Mouse (Mus musculus): ENCODE measurements at regions not wholly inside any gene's neighbourhood (a gene's known extent, or its start where the extent isn't known, plus 50 kb on each side); places are given as distances from the start of the nearest gene placed in this dataset.

GRCm38 (mm10) chr1:177547716-177548115, 105.6 kb downstream of the Zbtb18 start:
- Histone ChIP-seq H3K27ac (ENCODE audit: control insufficient read depth, insufficient read depth, low read depth, low read length) (no peak overlapping the region), H3K36me3 (ENCODE audit: control insufficient read depth, insufficient read depth, low read length) (no peaks in the 10 kb centered on the region), H3K27me3 (ENCODE audit: control insufficient read depth, insufficient read depth, low read length) (no peaks in the 10 kb centered on the region), H3K4me1 (ENCODE audit: control insufficient read depth, insufficient read depth, low read length) (no peaks in the 10 kb centered on the region), H3K4me3 (ENCODE audit: control insufficient read depth, low read depth, low read length) (no peak overlapping the region)
- TF ChIP-seq POLR2A (IDR thresholded peaks at IDR 0.05; ENCODE audit: control insufficient read depth, low read depth, low read length) (no peak), CTCF (IDR thresholded peaks at IDR 0.05; ENCODE audit: control insufficient read depth, insufficient read depth, insufficient replicate concordance, low read depth, low read length) (no peak)

- Histone ChIP-seq H3K27me3 (ENCODE audit: control insufficient read depth, insufficient read depth, low read length) (no peaks in the 10 kb centered on the region), H3K4me1 (ENCODE audit: control insufficient read depth, insufficient read depth, low read length) (no peaks in the 10 kb centered on the region), H3K27ac (ENCODE audit: control insufficient read depth, insufficient read depth, low read depth, low read length) (no peak overlapping the region), H3K4me3 (ENCODE audit: control insufficient read depth, low read depth, low read length) (no peak overlapping the region), H3K36me3 (ENCODE audit: control insufficient read depth, insufficient read depth, low read length) (no peaks in the 10 kb centered on the region)
- no peak for TF ChIP-seq POLR2A (IDR thresholded peaks at IDR 0.05; ENCODE audit: control insufficient read depth, low read depth, low read length)
- no peak for TF ChIP-seq CTCF (IDR thresholded peaks at IDR 0.05; ENCODE audit: control insufficient read depth, insufficient read depth, insufficient replicate concordance, low read depth, low read length)
These were observed 113.5 kb downstream of the Zbtb18 start for GRCm38 (mm10) chr1:177555471-177556291.

- H3K4me3 ChIP-seq (ENCODE audit: control insufficient read depth, low read depth, low read length), result no peak overlapping the region
- H3K27me3 ChIP-seq (ENCODE audit: control insufficient read depth, insufficient read depth, low read length), result no peaks in the 10 kb centered on the region
- no peak overlapping the region for H3K27ac ChIP-seq (ENCODE audit: control insufficient read depth, insufficient read depth, low read depth, low read length)
- no peaks in the 10 kb centered on the region for H3K4me1 ChIP-seq (ENCODE audit: control insufficient read depth, insufficient read depth, low read length)
- H3K36me3 ChIP-seq (ENCODE audit: control insufficient read depth, insufficient read depth, low read length), result no peaks in the 10 kb centered on the region
- TF ChIP-seq CTCF (IDR thresholded peaks at IDR 0.05; ENCODE audit: control insufficient read depth, insufficient read depth, insufficient replicate concordance, low read depth, low read length) (no peak), POLR2A (IDR thresholded peaks at IDR 0.05; ENCODE audit: control insufficient read depth, low read depth, low read length) (no peak)
These were observed 115.3 kb downstream of the Zbtb18 start for GRCm38 (mm10) chr1:177557432-177557831.

GRCm38 (mm10) chr1:177557856-177558255, 115.7 kb downstream of the Zbtb18 start:
- Histone ChIP-seq H3K36me3 (ENCODE audit: control insufficient read depth, insufficient read depth, low read length) (no peaks in the 10 kb centered on the region), H3K27me3 (ENCODE audit: control insufficient read depth, insufficient read depth, low read length) (no peaks in the 10 kb centered on the region), H3K4me3 (ENCODE audit: control insufficient read depth, low read depth, low read length) (no peak overlapping the region), H3K27ac (ENCODE audit: control insufficient read depth, insufficient read depth, low read depth, low read length) (no peak overlapping the region), H3K4me1 (ENCODE audit: control insufficient read depth, insufficient read depth, low read length) (no peaks in the 10 kb centered on the region)
- TF ChIP-seq CTCF (IDR thresholded peaks at IDR 0.05; ENCODE audit: control insufficient read depth, insufficient read depth, insufficient replicate concordance, low read depth, low read length) (no peak), POLR2A (IDR thresholded peaks at IDR 0.05; ENCODE audit: control insufficient read depth, low read depth, low read length) (no peak)

- H3K27me3 ChIP-seq (ENCODE audit: control insufficient read depth, insufficient read depth, low read length), result no peaks in the 10 kb centered on the region
- H3K27ac ChIP-seq (ENCODE audit: control insufficient read depth, insufficient read depth, low read depth, low read length), result no peak overlapping the region
- no peaks in the 10 kb centered on the region for H3K36me3 ChIP-seq (ENCODE audit: control insufficient read depth, insufficient read depth, low read length)
- TF ChIP-seq CTCF (IDR thresholded peaks at IDR 0.05; ENCODE audit: control insufficient read depth, insufficient read depth, insufficient replicate concordance, low read depth, low read length) (no peak), POLR2A (IDR thresholded peaks at IDR 0.05; ENCODE audit: control insufficient read depth, low read depth, low read length) (no peak)
- no peaks in the 10 kb centered on the region for H3K4me1 ChIP-seq (ENCODE audit: control insufficient read depth, insufficient read depth, low read length)
- H3K4me3 ChIP-seq (ENCODE audit: control insufficient read depth, low read depth, low read length), result no peak overlapping the region
These were observed 119.8 kb downstream of the Zbtb18 start for GRCm38 (mm10) chr1:177561716-177562588.

GRCm38 (mm10) chr1:177562589-177562912, 120.4 kb downstream of the Zbtb18 start:
- Histone ChIP-seq H3K36me3 (ENCODE audit: control insufficient read depth, insufficient read depth, low read length) (no peaks in the 10 kb centered on the region), H3K27me3 (ENCODE audit: control insufficient read depth, insufficient read depth, low read length) (no peaks in the 10 kb centered on the region), H3K27ac (ENCODE audit: control insufficient read depth, insufficient read depth, low read depth, low read length) (no peak overlapping the region), H3K4me3 (ENCODE audit: control insufficient read depth, low read depth, low read length) (no peak overlapping the region), H3K4me1 (ENCODE audit: control insufficient read depth, insufficient read depth, low read length) (no peaks in the 10 kb centered on the region)
- TF ChIP-seq POLR2A (IDR thresholded peaks at IDR 0.05; ENCODE audit: control insufficient read depth, low read depth, low read length), result no peak
- no peak for TF ChIP-seq CTCF (IDR thresholded peaks at IDR 0.05; ENCODE audit: control insufficient read depth, insufficient read depth, insufficient replicate concordance, low read depth, low read length)

- Histone ChIP-seq H3K4me3 (ENCODE audit: control insufficient read depth, low read depth, low read length) (no peak overlapping the region), H3K36me3 (ENCODE audit: control insufficient read depth, insufficient read depth, low read length) (no peaks in the 10 kb centered on the region), H3K4me1 (ENCODE audit: control insufficient read depth, insufficient read depth, low read length) (no peaks in the 10 kb centered on the region), H3K27ac (ENCODE audit: control insufficient read depth, insufficient read depth, low read depth, low read length) (no peak overlapping the region), H3K27me3 (ENCODE audit: control insufficient read depth, insufficient read depth, low read length) (no peaks in the 10 kb centered on the region)
- TF ChIP-seq POLR2A (IDR thresholded peaks at IDR 0.05; ENCODE audit: control insufficient read depth, low read depth, low read length), result no peak
- TF ChIP-seq CTCF (IDR thresholded peaks at IDR 0.05; ENCODE audit: control insufficient read depth, insufficient read depth, insufficient replicate concordance, low read depth, low read length), result no peak
These were observed 123.5 kb downstream of the Zbtb18 start for GRCm38 (mm10) chr1:177565678-177566077.

All from testis, adult 2 months (tissue).